Mouse (Mus musculus) cortical plate, adult 2 months (tissue): Measurements from ENCODE around the gene Cdk5rap1.

Experiments used
- CTCF ChIP-seq: fragments of 200-500 bp; IDR thresholded peaks from 2 replicates; pipeline ENCODE4 v1.5.1; 2011; ENCODE audit warnings: mild to moderate bottlenecking, control low read depth, low read length; ENCODE audit not compliant: insufficient read depth; ENCODE audit errors: extremely low read depth
- POLR2A ChIP-seq: fragments of 200-500 bp; IDR thresholded peaks from 2 replicates; pipeline ENCODE4 v1.6.1; 2011; ENCODE audit warnings: mild to moderate bottlenecking, low read length, control low read depth; ENCODE audit not compliant: insufficient read depth; ENCODE audit errors: extremely low read depth

- TF ChIP-seq CTCF (no peak), POLR2A (no peak)
Observed at GRCm38 (mm10) chr2:154405447-154405994, 32.7 kb upstream of the Cdk5rap1 start.
